Mouse (Mus musculus) cerebellum, adult 11 months (tissue): ENCODE results near the gene Gm42715.

Experiments
- DNase-seq: peaks from one replicate; pipeline ENCODE4 v3.0.0; 2022

Gm42715 gene

GRCm38 (mm10) chr7:127587196-127587595, 67.8 kb downstream of the Gm42715 start:
- DNase-seq, result no peak

- peak; percentile 84 for DNase-seq
Observed at GRCm38 (mm10) chr7:127588011-127588871, 68.9 kb downstream of the Gm42715 start, which contains the start of the genes Ccdc189 and Rnf40. Gene Ccdc189, minus strand, starts transcription at chr7:127588595. Gene Rnf40, plus strand, starts transcription at chr7:127588767.

- DNase-seq, result no peak
Observed at GRCm38 (mm10) chr7:127588901-127589300, 69.5 kb downstream of the Gm42715 start.

- no peak for DNase-seq
Observed at GRCm38 (mm10) chr7:127589637-127590036, 70.3 kb downstream of the Gm42715 start.

- DNase-seq, result no peak
Observed at GRCm38 (mm10) chr7:127591108-127591507, 71.7 kb downstream of the Gm42715 start.

- no peak for DNase-seq
Observed at GRCm38 (mm10) chr7:127592575-127592974, 73.2 kb downstream of the Gm42715 start.

GRCm38 (mm10) chr7:127596747-127597146, 77.4 kb downstream of the Gm42715 start:
- no peak for DNase-seq

GRCm38 (mm10) chr7:127600612-127601011, 81.2 kb downstream of the Gm42715 start:
- DNase-seq, result no peak

- no peak for DNase-seq
Observed at GRCm38 (mm10) chr7:127601735-127602134, 82.4 kb downstream of the Gm42715 start.

- DNase-seq, result no peak
Observed at GRCm38 (mm10) chr7:127602903-127603302, 83.5 kb downstream of the Gm42715 start.

- no peak for DNase-seq
Observed at GRCm38 (mm10) chr7:127604256-127604655, 84.9 kb downstream of the Gm42715 start.

GRCm38 (mm10) chr7:127607150-127607549, 87.8 kb downstream of the Gm42715 start:
- DNase-seq, result no peak

- no peak for DNase-seq
Observed at GRCm38 (mm10) chr7:127611011-127611410, 91.6 kb downstream of the Gm42715 start.

- DNase-seq, result no peak
Observed at GRCm38 (mm10) chr7:127611561-127611960, 92.2 kb downstream of the Gm42715 start.

GRCm38 (mm10) chr7:127613501-127613900, 94.1 kb downstream of the Gm42715 start:
- DNase-seq, result no peak

GRCm38 (mm10) chr7:127614091-127614490, 94.7 kb downstream of the Gm42715 start:
- no peak for DNase-seq

- DNase-seq, result no peak
Observed at GRCm38 (mm10) chr7:127614511-127614890, 95.1 kb downstream of the Gm42715 start.

- peak; percentile 68 for DNase-seq
Observed at GRCm38 (mm10) chr7:127614891-127615843, 95.8 kb downstream of the Gm42715 start, which contains the start of gene Zfp629. Gene Zfp629, minus strand, starts transcription at chr7:127615797.

GRCm38 (mm10) chr7:127616336-127616735, 97.0 kb downstream of the Gm42715 start:
- DNase-seq, result no peak
